Comparison of ENCODE assay signal across 19 mouse cellular contexts in the genomic region with DNA sequence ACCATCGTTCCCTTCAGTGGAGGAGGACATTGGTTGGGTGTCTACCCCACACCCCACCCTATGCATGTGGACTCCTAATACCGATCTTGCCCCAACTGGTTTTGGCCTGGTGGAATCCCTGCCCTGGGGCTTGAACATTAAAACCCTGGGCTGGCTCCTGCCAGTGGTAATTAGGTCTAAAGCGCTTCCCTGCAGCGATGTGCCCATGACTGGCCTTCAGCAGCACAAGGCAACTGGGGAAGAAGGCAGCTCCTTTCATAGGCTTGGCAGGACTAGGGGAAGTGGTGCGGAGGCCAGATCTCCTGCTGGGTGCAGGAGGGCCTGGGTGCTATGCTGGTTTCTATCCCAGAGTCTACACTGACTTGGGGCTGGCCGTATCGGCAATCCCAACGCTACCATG. TPM values are rescaled to one million over a fixed set of nuclear protein-coding genes. Genes with fewer than 3 reads are reported as not detected.
DNase-seq lines count a peak whose midpoint lies in the region; ATAC-seq and TF ChIP-seq lines count a peak whose summit lies in the region.
"Had no signal": no experiment of that assay in that cellular context is flagged by ENCODE, and none has a peak within 500 bp of the region (broad histone marks: within the 10 kb centered on the region; RNA-seq: fewer than 3 reads in every experiment).

No protein-coding gene starts in this region.

- H3K27me3 ChIP-seq in embryonic facial prominence, embryonic 13.5 days: no peaks in the 10 kb centered on the region
- H3K27me3 ChIP-seq in limb, embryonic 12.5 days: no peaks in the 10 kb centered on the region
- no peaks in the 10 kb centered on the region for H3K27me3 ChIP-seq in stomach, postnatal 0 days (ENCODE audit: control insufficient read depth, insufficient read depth, low read length)
- H3K27me3 ChIP-seq: forebrain, embryonic 12.5 days; heart, embryonic 13.5 days; hindbrain, embryonic 12.5 days had no signal

- peak; percentile 4; the same call in 1 of the 2 replicates for TF ChIP-seq CTCF in bone marrow, adult 2 months (IDR thresholded peaks at IDR 0.05; ENCODE audit: control insufficient read depth, insufficient read depth, low read length)
- TF ChIP-seq CTCF in stomach, postnatal 0 days (IDR thresholded peaks at IDR 0.05; ENCODE audit: low read depth): no peak

- 84% methylated on average over 8 of the region's 8 CpGs for WGBS in bone marrow, adult 2 months
- 81% methylated on average over 8 of the region's 8 CpGs for WGBS in embryonic facial prominence, embryonic 13.5 days
- 78% methylated on average over 8 of the region's 8 CpGs for WGBS in limb, embryonic 12.5 days
- WGBS in stomach, postnatal 0 days: 82% methylated on average over 8 of the region's 8 CpGs

- no peak for TF ChIP-seq POLR2A in bone marrow, adult 2 months (IDR thresholded peaks at IDR 0.05; ENCODE audit: borderline replicate concordance, control insufficient read depth, low read depth, low read length)

- no peak overlapping the region for H3K4me2 ChIP-seq in embryonic facial prominence, embryonic 13.5 days
- H3K4me2 ChIP-seq in limb, embryonic 12.5 days: no peak overlapping the region
- H3K4me2 ChIP-seq in stomach, postnatal 0 days (replicated peaks; ENCODE audit: low read depth): no peak overlapping the region
- H3K4me2 ChIP-seq: forebrain, embryonic 12.5 days; heart, embryonic 13.5 days; hindbrain, embryonic 12.5 days had no signal

- no peak overlapping the region for H3K27ac ChIP-seq in bone marrow, adult 2 months (ENCODE audit: control insufficient read depth, insufficient read depth, low read depth, low read length, poor library complexity)
- H3K27ac ChIP-seq in embryonic facial prominence, embryonic 13.5 days: peak overlapping the region; percentile 74; the same call in 1 of the 2 replicates
- peak overlapping the region; percentile 92 for H3K27ac ChIP-seq in limb, embryonic 12.5 days
- 0 out of 2 replicates have a peak overlapping the region, but pooled peaks have one; percentile 35 for H3K27ac ChIP-seq in stomach, postnatal 0 days (replicated peaks)
- H3K27ac ChIP-seq: forebrain, embryonic 12.5 days; heart, embryonic 13.5 days; hindbrain, embryonic 12.5 days; hindbrain, postnatal 0 days had no signal

- H3K9me3 ChIP-seq in embryonic facial prominence, embryonic 13.5 days: no peaks in the 10 kb centered on the region
- H3K9me3 ChIP-seq in limb, embryonic 12.5 days: no peaks in the 10 kb centered on the region
- H3K9me3 ChIP-seq in stomach, postnatal 0 days (ENCODE audit: control insufficient read depth, low read length): no peaks in the 10 kb centered on the region
- H3K9me3 ChIP-seq: forebrain, embryonic 12.5 days; heart, embryonic 13.5 days; hindbrain, embryonic 12.5 days had no signal

- no peaks in the 10 kb centered on the region for H3K36me3 ChIP-seq in embryonic facial prominence, embryonic 13.5 days
- H3K36me3 ChIP-seq in limb, embryonic 12.5 days: no peaks in the 10 kb centered on the region
- H3K36me3 ChIP-seq in stomach, postnatal 0 days (ENCODE audit: control insufficient read depth, insufficient read depth, low read length): no peaks in the 10 kb centered on the region
- H3K36me3 ChIP-seq: forebrain, embryonic 12.5 days; heart, embryonic 13.5 days; hindbrain, embryonic 12.5 days had no signal

- TF ChIP-seq EP300 in stomach, postnatal 0 days (optimal IDR thresholded peaks at IDR 0.05): no peak

- DNase-seq in stomach, postnatal 0 days (ENCODE audit: low spot score): no peak
- no peak for DNase-seq in kidney, adult 18-20 months
- no peak for DNase-seq in embryo, embryonic 10 days (ENCODE audit: low spot score)
- no peak for DNase-seq in thymus, postnatal 4 days
- DNase-seq: adrenal gland, postnatal 10 days; cerebellum, adult 11-12 months; cerebellum, adult 9-10 months; cerebellum, postnatal 25 days; forebrain, postnatal 0 days; gastrocnemius, postnatal 36 days; heart, adult 11 months; heart, postnatal 36 days had no signal

- H3K4me1 ChIP-seq in bone marrow, adult 2 months (ENCODE audit: control insufficient read depth, insufficient read depth, low read length): no peaks in the 10 kb centered on the region; the same call in 1 of the 2 replicates
- peaks cover 48% of the 10 kb centered on the region for H3K4me1 ChIP-seq in embryonic facial prominence, embryonic 13.5 days
- H3K4me1 ChIP-seq in limb, embryonic 12.5 days (replicated peaks): peaks cover 55% of the 10 kb centered on the region
- H3K4me1 ChIP-seq in stomach, postnatal 0 days (replicated peaks; ENCODE audit: control insufficient read depth, insufficient read depth): no peaks in the 10 kb centered on the region; the same call in 1 of the 2 replicates
- H3K4me1 ChIP-seq: forebrain, embryonic 12.5 days had no signal

- H3K4me3 ChIP-seq in bone marrow, adult 2 months (replicated peaks; ENCODE audit: control insufficient read depth, low read depth, low read length): no peak overlapping the region
- H3K4me3 ChIP-seq in embryonic facial prominence, embryonic 13.5 days: no peak overlapping the region
- no peak overlapping the region for H3K4me3 ChIP-seq in limb, embryonic 12.5 days (replicated peaks)
- H3K4me3 ChIP-seq in stomach, postnatal 0 days (ENCODE audit: low read depth, low read length): no peak overlapping the region
- H3K4me3 ChIP-seq: forebrain, embryonic 12.5 days; heart, embryonic 13.5 days; hindbrain, embryonic 12.5 days had no signal

- H3K9ac ChIP-seq in embryonic facial prominence, embryonic 13.5 days: no peak overlapping the region
- H3K9ac ChIP-seq in limb, embryonic 12.5 days (replicated peaks): no peak overlapping the region
- no peak overlapping the region for H3K9ac ChIP-seq in stomach, postnatal 0 days (ENCODE audit: low read length)
- H3K9ac ChIP-seq: forebrain, embryonic 12.5 days; forebrain, postnatal 0 days; heart, embryonic 13.5 days; hindbrain, embryonic 12.5 days had no signal

- no peak for ATAC-seq in embryonic facial prominence, embryonic 13.5 days (ENCODE audit: insufficient number of reproducible peaks, insufficient read depth, low FRiP score, low TSS enrichment, low read depth)
- ATAC-seq in limb, embryonic 12.5 days (ENCODE audit: insufficient number of reproducible peaks, insufficient read depth, low FRiP score, low TSS enrichment, low read depth): no peak
- no peak for ATAC-seq in stomach, postnatal 0 days (ENCODE audit: low FRiP score, low TSS enrichment)
- ATAC-seq: forebrain, postnatal 0 days; hindbrain, postnatal 0 days had no signal

RNA-seq across cellular contexts. Expression of a gene that starts 5.6 kb away (rescaled TPM):
- not detected in 2 replicates for polyA plus RNA-seq in bone marrow, adult 2 months (2011; ENCODE audit: insufficient read depth, insufficient read length, low replicate concordance, missing spikeins)
- polyA plus RNA-seq in embryonic facial prominence, embryonic 13.5 days (2015; fragmentation: Nextera tagmentation; extraction: Ambion mirVana): 0.53 and 0.73 TPM in 2 replicates
- polyA plus RNA-seq in limb, embryonic 12.5 days (2016; fragmentation: Nextera tagmentation; extraction: Ambion mirVana): 0.65 and 0.73 TPM in 2 replicates
- 0.82 and 1.1 TPM in 2 replicates for polyA plus RNA-seq in stomach, postnatal 0 days (2015; fragmentation: Nextera tagmentation; extraction: Ambion mirVana)
- polyA plus RNA-seq: forebrain, postnatal 0 days had no signal

RNA-seq across cellular contexts. Expression of a gene that starts 42.5 kb away (rescaled TPM):
- 59.7 and 78.0 TPM in 2 replicates for polyA plus RNA-seq in bone marrow, adult 2 months (2011; ENCODE audit: insufficient read depth, insufficient read length, low replicate concordance, missing spikeins)
- 1,128 and 1,158 TPM in 2 replicates for polyA plus RNA-seq in embryonic facial prominence, embryonic 13.5 days (2015; fragmentation: Nextera tagmentation; extraction: Ambion mirVana)
- polyA plus RNA-seq in limb, embryonic 12.5 days (2016; fragmentation: Nextera tagmentation; extraction: Ambion mirVana): 1,037 and 1,115 TPM in 2 replicates
- 228 and 244 TPM in 2 replicates for polyA plus RNA-seq in stomach, postnatal 0 days (2015; fragmentation: Nextera tagmentation; extraction: Ambion mirVana)

RNA-seq across cellular contexts. Expression of a gene that starts 59.5 kb away (rescaled TPM):
- 161 and 191 TPM in 2 replicates for polyA plus RNA-seq in bone marrow, adult 2 months (2011; ENCODE audit: insufficient read depth, insufficient read length, low replicate concordance, missing spikeins)
- polyA plus RNA-seq in embryonic facial prominence, embryonic 13.5 days (2015; fragmentation: Nextera tagmentation; extraction: Ambion mirVana): 272 and 279 TPM in 2 replicates
- polyA plus RNA-seq in limb, embryonic 12.5 days (2016; fragmentation: Nextera tagmentation; extraction: Ambion mirVana): 347 and 362 TPM in 2 replicates
- 31.6 and 44.5 TPM in 2 replicates for polyA plus RNA-seq in stomach, postnatal 0 days (2015; fragmentation: Nextera tagmentation; extraction: Ambion mirVana)
